Mouse (Mus musculus): ENCODE results near the gene Wwc1.

GRCm38 (mm10) chr11:35857395-35858067 lies 122.8 kb downstream of the Wwc1 start:
- TF ChIP-seq CTCF (IDR thresholded peaks at IDR 0.05; ENCODE audit: extremely low read depth, insufficient read length, insufficient replicate concordance, low read depth, low read length) (no peak), POLR2A (IDR thresholded peaks at IDR 0.05; ENCODE audit: low read depth, low read length) (no peak)
